Mouse (Mus musculus): ENCODE measurements around the gene Defb33. TPM values are rescaled to one million over a fixed set of nuclear protein-coding genes. Genes with fewer than 3 reads are reported as not detected.

Gene Defb33
- polyA plus RNA-seq, 1 experiment from 2014 or later: not detected

Other genes with a start within 250 kb of the Defb33 start
- not detected in 2 replicates for gene Gm15056, start 10.0 kb downstream of the Defb33 start, polyA plus RNA-seq (2014; fragmentation: Nextera tagmentation; extraction: Ambion mirVana)
- not detected in 2 replicates for gene Gm6040, start 29.4 kb downstream of the Defb33 start, polyA plus RNA-seq (2014; fragmentation: Nextera tagmentation; extraction: Ambion mirVana)
- not detected in 2 replicates for gene AY761185, start 52.0 kb downstream of the Defb33 start, polyA plus RNA-seq (2014; fragmentation: Nextera tagmentation; extraction: Ambion mirVana)
- gene Defa21, start 132.9 kb downstream of the Defb33 start, polyA plus RNA-seq (2014; fragmentation: Nextera tagmentation; extraction: Ambion mirVana): not detected in 2 replicates
- not detected in 2 replicates for gene Defa23, start 162.4 kb downstream of the Defb33 start, polyA plus RNA-seq (2014; fragmentation: Nextera tagmentation; extraction: Ambion mirVana)
- not detected in 2 replicates for gene Defa35, start 172.4 kb downstream of the Defb33 start, polyA plus RNA-seq (2014; fragmentation: Nextera tagmentation; extraction: Ambion mirVana)
- gene Defa25, start 191.8 kb downstream of the Defb33 start, polyA plus RNA-seq (2014; fragmentation: Nextera tagmentation; extraction: Ambion mirVana): not detected in 2 replicates
- not detected in 2 replicates for gene Gm14851, start 203.4 kb downstream of the Defb33 start, polyA plus RNA-seq (2014; fragmentation: Nextera tagmentation; extraction: Ambion mirVana)
- gene Defa30, start 242.0 kb downstream of the Defb33 start, polyA plus RNA-seq (2014; fragmentation: Nextera tagmentation; extraction: Ambion mirVana): not detected in 2 replicates

Data from heart, embryonic 14.5 days (tissue).